Mouse (Mus musculus) small intestine, adult 2 months (tissue): ENCODE data around the gene Ppfia3. TPM values are rescaled to one million over a fixed set of nuclear protein-coding genes. Genes with fewer than 3 reads are reported as not detected.
"Not testable (repeated sequence)": the region's sequence is repeated elsewhere in the genome, so short reads cannot be mapped to it uniquely, and the experiment has no call there.

Experiments used
- H3K27ac ChIP-seq: fragments of 200-500 bp; 2 replicates; pipeline ENCODE4 v1.5.1; 2012; ENCODE audit warnings: low read depth, low read length, control low read depth, inconsistent platforms; ENCODE audit not compliant: insufficient read depth
- H3K27me3 ChIP-seq: fragments of 200-500 bp; 2 replicates; pipeline ENCODE4 v1.6.1; 2012; ENCODE audit warnings: mild to moderate bottlenecking, moderate library complexity, low read length, inconsistent platforms; ENCODE audit not compliant: control insufficient read depth, insufficient read depth
- H3K36me3 ChIP-seq: fragments of 200-500 bp; 2 replicates; pipeline ENCODE4 v1.6.1; 2012; ENCODE audit warnings: mild to moderate bottlenecking, low read length, control low read depth, inconsistent platforms; ENCODE audit not compliant: control insufficient read depth, insufficient read depth
- H3K4me1 ChIP-seq: fragments of 200-500 bp; 2 replicates; pipeline ENCODE4 v1.6.1; 2012; ENCODE audit warnings: low read length, inconsistent platforms, mixed read lengths; ENCODE audit not compliant: control insufficient read depth, insufficient read depth, insufficient read length
- H3K4me3 ChIP-seq: fragments of 200-500 bp; 2 replicates; pipeline ENCODE4 v1.5.1; 2012; ENCODE audit warnings: low read depth, mild to moderate bottlenecking, control low read depth, inconsistent platforms, low read length, moderate library complexity
- CTCF ChIP-seq: fragments of 200-500 bp; IDR thresholded peaks from 2 replicates; pipeline ENCODE4 v1.5.1; 2012; ENCODE audit warnings: low read depth, mild to moderate bottlenecking, control low read depth, inconsistent platforms, low read length, moderate library complexity, mixed read lengths; ENCODE audit not compliant: insufficient replicate concordance, insufficient read length; ENCODE audit errors: extremely low read depth
- POLR2A ChIP-seq: fragments of 200-500 bp; IDR thresholded peaks from 2 replicates; pipeline ENCODE4 v1.6.1; 2012; ENCODE audit warnings: low read depth, mild to moderate bottlenecking, control low read depth, inconsistent platforms, low read length, moderate library complexity
- WGBS: fragments of 180-500 bp; shearing (Covaris S2); methylation state at CpG from one replicate; pipeline ENCODE4 v1.1.7; 2018; 5-methylcytosine and 5-hydroxymethylcytosine counted together
- polyA plus RNA-seq: library from polyadenylated mRNA; depleted of rRNA; stranded (reverse); fragments of >200 nt; gene quantifications from 2 replicates; pipeline ENCODE4 v1.2.3, GENCODE M21; 2012

The Ppfia3 gene
- polyA plus RNA-seq, 1 experiment: 63.9 TPM

- H3K27me3 ChIP-seq: peaks cover 28% of the 10 kb centered on the region
- no peaks in the 10 kb centered on the region for H3K36me3 ChIP-seq
- 41% methylated on average over 6 of the region's 6 CpGs for WGBS
- peaks cover 14% of the 10 kb centered on the region for H3K4me1 ChIP-seq
- no peak for TF ChIP-seq POLR2A
- TF ChIP-seq CTCF: peak; percentile 72; the same call in 1 of the 2 replicates
- H3K27ac ChIP-seq: no peak overlapping the region
- H3K4me3 ChIP-seq: no peak overlapping the region
These were observed 36.9 kb upstream of the Ppfia3 start for GRCm38 (mm10) chr7:45403532-45404261.

- peaks cover 11% of the 10 kb centered on the region for H3K27me3 ChIP-seq
- H3K27ac ChIP-seq: no peak overlapping the region
- H3K36me3 ChIP-seq: no peaks in the 10 kb centered on the region
- H3K4me1 ChIP-seq: peaks cover 12% of the 10 kb centered on the region
- H3K4me3 ChIP-seq: no peak overlapping the region
- TF ChIP-seq CTCF: no peak
- TF ChIP-seq POLR2A: no peak
- WGBS: 75% methylated on average over 10 of the region's 10 CpGs
These were observed 34.8 kb upstream of the Ppfia3 start for GRCm38 (mm10) chr7:45401521-45402085.

- TF ChIP-seq CTCF (no peak), POLR2A (no peak)
- no peak overlapping the region for H3K27ac ChIP-seq
- WGBS: 56% methylated on average over 2 of the region's 2 CpGs
- H3K27me3 ChIP-seq: no peaks in the 10 kb centered on the region
- peaks cover 1% of the 10 kb centered on the region; the same call in 1 of the 2 replicates for H3K4me1 ChIP-seq
- peaks cover 7% of the 10 kb centered on the region for H3K36me3 ChIP-seq
- no peak overlapping the region for H3K4me3 ChIP-seq
These were observed 30.0 kb upstream of the Ppfia3 start for GRCm38 (mm10) chr7:45396787-45397186.

GRCm38 (mm10) chr7:45396337-45396775 lies 29.5 kb upstream of the Ppfia3 start:
- peaks cover 11% of the 10 kb centered on the region for H3K36me3 ChIP-seq
- 0 out of 2 replicates have a peak, but pooled peaks have one; percentile 3 for TF ChIP-seq CTCF
- not testable (repeated sequence) for H3K4me1 ChIP-seq, H3K27me3 ChIP-seq
- H3K27ac ChIP-seq: peak overlapping the region; percentile 58; the same call in 1 of the 2 replicates
- WGBS: 2% methylated on average over 3 of the region's 3 CpGs
- peak overlapping the region; percentile 66 for H3K4me3 ChIP-seq

GRCm38 (mm10) chr7:45395578-45396336 lies 28.9 kb upstream of the Ppfia3 start, which contains the start of gene Snrnp70:
Snrnp70 (minus strand) TSS chr7:45395742.
- Histone ChIP-seq H3K4me1 (peaks cover 1% of the 10 kb centered on the region; the same call in 1 of the 2 replicates), H3K27ac (peak within 1 kb of the TSS; percentile 72), H3K27me3 (no peaks in the 10 kb centered on the region), H3K36me3 (peaks cover 13% of the 10 kb centered on the region), H3K4me3 (peak within 1 kb of the TSS; percentile 76)
- WGBS: under 1% methylated on average over 60 of the region's 60 CpGs
- TF ChIP-seq CTCF (0 out of 2 replicates have a peak, but pooled peaks have one; percentile 19), POLR2A (peak; percentile 89)

GRCm38 (mm10) chr7:45395129-45395541 lies 28.3 kb upstream of the Ppfia3 start:
- Histone ChIP-seq H3K27ac (peak overlapping the region; percentile 72), H3K4me1 (peaks cover 1% of the 10 kb centered on the region; the same call in 1 of the 2 replicates)
- WGBS: under 1% methylated on average over 20 of the region's 20 CpGs

More at GRCm38 (mm10) chr7:45395129-45395541, 28.3 kb upstream of the Ppfia3 start:
- peak overlapping the region; percentile 76 for H3K4me3 ChIP-seq
- H3K27me3 ChIP-seq: no peaks in the 10 kb centered on the region
- TF ChIP-seq POLR2A: no peak
- no peak for TF ChIP-seq CTCF
- H3K36me3 ChIP-seq: peaks cover 17% of the 10 kb centered on the region
